Mouse (Mus musculus): ENCODE results near the gene Ring1. TPM values are rescaled to one million over a fixed set of nuclear protein-coding genes. Genes with fewer than 3 reads are reported as not detected.

Gene Ring1
- 43.2 TPM for polyA plus RNA-seq (2015; fragmentation: Illumina TruSeq; extraction: RNeasy Lipid Tissue Mini Kit (QIAGEN cat#74804); ENCODE audit: low read depth, low replicate concordance)

GRCm38 (mm10) chr17:34024317-34024821 lies at the start of gene Ring1:
Gene Ring1, minus strand, starts transcription at chr17:34024680.

DNA sequence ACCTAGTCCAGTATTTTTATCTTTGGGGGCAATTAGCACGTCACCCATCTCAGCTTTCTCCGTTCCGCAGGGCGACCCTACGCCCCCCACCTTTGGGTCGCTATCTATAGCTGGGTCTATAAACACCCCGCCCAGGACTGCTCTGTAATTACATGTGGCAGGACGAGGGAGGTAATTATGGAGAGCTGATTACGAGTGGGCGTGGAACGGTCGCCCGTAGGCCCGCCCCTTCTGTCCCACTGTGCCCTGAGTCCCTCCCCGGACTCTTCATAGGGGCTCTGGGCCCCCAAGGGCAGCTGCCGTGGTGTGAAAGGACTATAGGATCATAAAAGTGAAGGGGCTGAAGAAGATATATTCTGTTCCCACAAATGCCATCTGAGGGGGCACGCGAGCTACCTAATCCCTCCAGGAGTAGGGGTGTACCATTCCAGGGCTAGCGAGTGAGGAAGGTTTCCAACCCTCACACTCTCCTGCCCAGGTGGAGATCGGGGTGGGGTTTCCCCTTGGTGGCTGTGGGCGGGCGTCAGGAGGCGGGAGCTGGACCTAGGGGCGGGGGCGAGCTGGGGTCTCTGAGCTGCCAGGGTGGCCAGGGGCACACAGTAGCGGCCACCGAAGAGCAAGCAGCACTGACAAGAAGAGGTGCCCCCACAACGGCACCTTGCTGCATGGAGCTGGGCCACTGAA lies 14.5 kb upstream of the Ring1 start, which contains the start of gene Col11a2:
TSS of gene Col11a2 (plus strand) at position 560 of the 684 bp plus-strand sequence.

GRCm38 (mm10) chr17:34031465-34032173 lies 7.1 kb upstream of the Ring1 start, which contains the start of the genes Slc39a7 and Rxrb:
Gene Slc39a7, minus strand, starts transcription at chr17:34031682.
Gene Rxrb, plus strand, starts transcription at chr17:34031812.

GRCm38 (mm10) chr17:34027656-34028223 lies 3.3 kb upstream of the Ring1 start, which contains the start of gene H2-Ke6:
Gene H2-Ke6, minus strand, starts transcription at chr17:34028060.

DNA sequence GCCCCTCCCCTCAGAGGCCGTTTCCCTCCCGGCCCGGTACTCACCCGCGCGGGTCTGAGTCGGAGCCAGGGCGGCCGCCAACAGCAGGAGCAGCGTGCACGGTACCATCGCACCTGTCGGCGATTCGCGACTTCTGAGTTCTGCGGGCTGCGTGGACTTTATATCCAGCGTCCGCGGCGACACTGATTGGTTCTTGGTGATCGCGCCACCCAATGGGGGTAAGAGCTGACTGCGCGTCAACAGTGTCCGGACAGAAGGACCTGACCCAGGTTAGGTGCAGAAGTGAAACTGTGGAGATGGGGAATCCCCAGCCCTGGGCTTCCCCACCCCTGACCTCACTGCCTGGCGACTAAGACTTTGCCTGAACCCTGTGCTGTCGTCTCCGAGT lies 24.3 kb downstream of the Ring1 start, which contains the start of gene H2-K1:
TSS of gene H2-K1 (minus strand) at position 198 of the 388 bp plus-strand sequence.

Other genes with a start within 250 kb of the Ring1 start
- gene Angptl4, start 242.8 kb downstream of the Ring1 start, polyA plus RNA-seq (2015; fragmentation: Illumina TruSeq; extraction: RNeasy Lipid Tissue Mini Kit (QIAGEN cat#74804); ENCODE audit: low read depth, low replicate concordance): 4.1 TPM
- 37.8 TPM for gene Kank3, start 214.2 kb downstream of the Ring1 start, polyA plus RNA-seq (2015; fragmentation: Illumina TruSeq; extraction: RNeasy Lipid Tissue Mini Kit (QIAGEN cat#74804); ENCODE audit: low read depth, low replicate concordance)
- gene Rps28, start 200.1 kb downstream of the Ring1 start, polyA plus RNA-seq (2015; fragmentation: Illumina TruSeq; extraction: RNeasy Lipid Tissue Mini Kit (QIAGEN cat#74804); ENCODE audit: low read depth, low replicate concordance): 822 TPM
- gene Ndufa7, start 200.1 kb downstream of the Ring1 start, polyA plus RNA-seq (2015; fragmentation: Illumina TruSeq; extraction: RNeasy Lipid Tissue Mini Kit (QIAGEN cat#74804); ENCODE audit: low read depth, low replicate concordance): 455 TPM
- 25.9 TPM for gene Cd320, start 181.6 kb downstream of the Ring1 start, polyA plus RNA-seq (2015; fragmentation: Illumina TruSeq; extraction: RNeasy Lipid Tissue Mini Kit (QIAGEN cat#74804); ENCODE audit: low read depth, low replicate concordance)
- not detected for gene Gm7029, start 150.8 kb downstream of the Ring1 start, polyA plus RNA-seq (2015; fragmentation: Illumina TruSeq; extraction: RNeasy Lipid Tissue Mini Kit (QIAGEN cat#74804); ENCODE audit: low read depth, low replicate concordance)
- 1.2 TPM for gene Kifc1, start 134.0 kb downstream of the Ring1 start, polyA plus RNA-seq (2015; fragmentation: Illumina TruSeq; extraction: RNeasy Lipid Tissue Mini Kit (QIAGEN cat#74804); ENCODE audit: low read depth, low replicate concordance)
- gene Platr17, start 119.5 kb downstream of the Ring1 start, polyA plus RNA-seq (2015; fragmentation: Illumina TruSeq; extraction: RNeasy Lipid Tissue Mini Kit (QIAGEN cat#74804); ENCODE audit: low read depth, low replicate concordance): 1.1 TPM
- 20.5 TPM for gene Daxx, start 115.3 kb downstream of the Ring1 start, polyA plus RNA-seq (2015; fragmentation: Illumina TruSeq; extraction: RNeasy Lipid Tissue Mini Kit (QIAGEN cat#74804); ENCODE audit: low read depth, low replicate concordance)
- 19.5 TPM for gene Tapbp, start 108.8 kb downstream of the Ring1 start, polyA plus RNA-seq (2015; fragmentation: Illumina TruSeq; extraction: RNeasy Lipid Tissue Mini Kit (QIAGEN cat#74804); ENCODE audit: low read depth, low replicate concordance)
- gene Zbtb22, start 108.8 kb downstream of the Ring1 start, polyA plus RNA-seq (2015; fragmentation: Illumina TruSeq; extraction: RNeasy Lipid Tissue Mini Kit (QIAGEN cat#74804); ENCODE audit: low read depth, low replicate concordance): 25.3 TPM
- 73.9 TPM for gene Rgl2, start 95.1 kb downstream of the Ring1 start, polyA plus RNA-seq (2015; fragmentation: Illumina TruSeq; extraction: RNeasy Lipid Tissue Mini Kit (QIAGEN cat#74804); ENCODE audit: low read depth, low replicate concordance)
- 145 TPM for gene Pfdn6, start 84.3 kb downstream of the Ring1 start, polyA plus RNA-seq (2015; fragmentation: Illumina TruSeq; extraction: RNeasy Lipid Tissue Mini Kit (QIAGEN cat#74804); ENCODE audit: low read depth, low replicate concordance)
- gene Wdr46, start 84.0 kb downstream of the Ring1 start, polyA plus RNA-seq (2015; fragmentation: Illumina TruSeq; extraction: RNeasy Lipid Tissue Mini Kit (QIAGEN cat#74804); ENCODE audit: low read depth, low replicate concordance): 10.6 TPM
- gene B3galt4, start 73.2 kb downstream of the Ring1 start, polyA plus RNA-seq (2015; fragmentation: Illumina TruSeq; extraction: RNeasy Lipid Tissue Mini Kit (QIAGEN cat#74804); ENCODE audit: low read depth, low replicate concordance): 6.7 TPM
- gene Vps52, start 68.9 kb downstream of the Ring1 start, polyA plus RNA-seq (2015; fragmentation: Illumina TruSeq; extraction: RNeasy Lipid Tissue Mini Kit (QIAGEN cat#74804); ENCODE audit: low read depth, low replicate concordance): 65.0 TPM
- 1,085 TPM for gene Rps18, start 68.7 kb downstream of the Ring1 start, polyA plus RNA-seq (2015; fragmentation: Illumina TruSeq; extraction: RNeasy Lipid Tissue Mini Kit (QIAGEN cat#74804); ENCODE audit: low read depth, low replicate concordance)
- 54.0 TPM for gene H2-K1, start 24.3 kb downstream of the Ring1 start, polyA plus RNA-seq (2015; fragmentation: Illumina TruSeq; extraction: RNeasy Lipid Tissue Mini Kit (QIAGEN cat#74804); ENCODE audit: low read depth, low replicate concordance)
- 71.2 TPM for gene H2-Ke6, start 3.4 kb upstream of the Ring1 start, polyA plus RNA-seq (2015; fragmentation: Illumina TruSeq; extraction: RNeasy Lipid Tissue Mini Kit (QIAGEN cat#74804); ENCODE audit: low read depth, low replicate concordance)
- 90.9 TPM for gene Slc39a7, start 7.0 kb upstream of the Ring1 start, polyA plus RNA-seq (2015; fragmentation: Illumina TruSeq; extraction: RNeasy Lipid Tissue Mini Kit (QIAGEN cat#74804); ENCODE audit: low read depth, low replicate concordance)
- 71.9 TPM for gene Rxrb, start 7.1 kb upstream of the Ring1 start, polyA plus RNA-seq (2015; fragmentation: Illumina TruSeq; extraction: RNeasy Lipid Tissue Mini Kit (QIAGEN cat#74804); ENCODE audit: low read depth, low replicate concordance)
- 8.4 TPM for gene Col11a2, start 14.8 kb upstream of the Ring1 start, polyA plus RNA-seq (2015; fragmentation: Illumina TruSeq; extraction: RNeasy Lipid Tissue Mini Kit (QIAGEN cat#74804); ENCODE audit: low read depth, low replicate concordance)
- 1.2 TPM for gene H2-Oa, start 67.7 kb upstream of the Ring1 start, polyA plus RNA-seq (2015; fragmentation: Illumina TruSeq; extraction: RNeasy Lipid Tissue Mini Kit (QIAGEN cat#74804); ENCODE audit: low read depth, low replicate concordance)
- 15.6 TPM for gene H2-DMa, start 94.9 kb upstream of the Ring1 start, polyA plus RNA-seq (2015; fragmentation: Illumina TruSeq; extraction: RNeasy Lipid Tissue Mini Kit (QIAGEN cat#74804); ENCODE audit: low read depth, low replicate concordance)
- gene Brd2, start 98.0 kb upstream of the Ring1 start, polyA plus RNA-seq (2015; fragmentation: Illumina TruSeq; extraction: RNeasy Lipid Tissue Mini Kit (QIAGEN cat#74804); ENCODE audit: low read depth, low replicate concordance): 127 TPM
- gene H2-DMb2, start 118.6 kb upstream of the Ring1 start, polyA plus RNA-seq (2015; fragmentation: Illumina TruSeq; extraction: RNeasy Lipid Tissue Mini Kit (QIAGEN cat#74804); ENCODE audit: low read depth, low replicate concordance): 0.57 TPM
- 2.6 TPM for gene H2-DMb1, start 128.4 kb upstream of the Ring1 start, polyA plus RNA-seq (2015; fragmentation: Illumina TruSeq; extraction: RNeasy Lipid Tissue Mini Kit (QIAGEN cat#74804); ENCODE audit: low read depth, low replicate concordance)
- gene Tap1, start 162.9 kb upstream of the Ring1 start, polyA plus RNA-seq (2015; fragmentation: Illumina TruSeq; extraction: RNeasy Lipid Tissue Mini Kit (QIAGEN cat#74804); ENCODE audit: low read depth, low replicate concordance): 2.1 TPM
- gene Psmb9, start 163.1 kb upstream of the Ring1 start, polyA plus RNA-seq (2015; fragmentation: Illumina TruSeq; extraction: RNeasy Lipid Tissue Mini Kit (QIAGEN cat#74804); ENCODE audit: low read depth, low replicate concordance): 3.4 TPM
- 7.5 TPM for gene Psmb8, start 173.0 kb upstream of the Ring1 start, polyA plus RNA-seq (2015; fragmentation: Illumina TruSeq; extraction: RNeasy Lipid Tissue Mini Kit (QIAGEN cat#74804); ENCODE audit: low read depth, low replicate concordance)
- gene Tap2, start 178.8 kb upstream of the Ring1 start, polyA plus RNA-seq (2015; fragmentation: Illumina TruSeq; extraction: RNeasy Lipid Tissue Mini Kit (QIAGEN cat#74804); ENCODE audit: low read depth, low replicate concordance): 5.0 TPM
- gene H2-Ob, start 214.2 kb upstream of the Ring1 start, polyA plus RNA-seq (2015; fragmentation: Illumina TruSeq; extraction: RNeasy Lipid Tissue Mini Kit (QIAGEN cat#74804); ENCODE audit: low read depth, low replicate concordance): 1.2 TPM
- gene H2-Ab1, start 233.0 kb upstream of the Ring1 start, polyA plus RNA-seq (2015; fragmentation: Illumina TruSeq; extraction: RNeasy Lipid Tissue Mini Kit (QIAGEN cat#74804); ENCODE audit: low read depth, low replicate concordance): 3.8 TPM